Mouse (Mus musculus) embryonic facial prominence, embryonic 10.5 days (tissue): ENCODE data around the gene Gp5. TPM values are rescaled to one million over a fixed set of nuclear protein-coding genes. Genes with fewer than 3 reads are reported as not detected.
A peak's percentile ranks its signal among the peaks of the same experiment; 100 is the strongest.

Experiments
- DNase-seq: peaks from one replicate; pipeline ENCODE4 v3.0.0-alpha.2; 2017; ENCODE audit warnings: low spot score
- H3K27ac ChIP-seq: fragments of 300-500 bp; sonication (generic); replicated peaks from 2 replicates; pipeline ENCODE4 v1.5.1; 2016; ENCODE audit warnings: mild to moderate bottlenecking
- H3K27me3 ChIP-seq: fragments of 300-500 bp; sonication (generic); replicated peaks from 2 replicates; pipeline ENCODE4 v1.6.1; 2016; ENCODE audit warnings: low read depth, mild to moderate bottlenecking; ENCODE audit not compliant: poor library complexity, severe bottlenecking
- H3K36me3 ChIP-seq: fragments of 300-500 bp; sonication (generic); replicated peaks from 2 replicates; pipeline ENCODE4 v1.6.1; 2016; ENCODE audit warnings: mild to moderate bottlenecking, moderate library complexity
- H3K4me1 ChIP-seq: fragments of 300-500 bp; sonication (generic); 2 replicates; pipeline ENCODE4 v1.6.1; 2016
- H3K4me3 ChIP-seq: fragments of 300-500 bp; sonication (generic); 2 replicates; pipeline ENCODE4 v1.5.1; 2016; ENCODE audit warnings: mild to moderate bottlenecking, moderate library complexity
- H3K9me3 ChIP-seq: fragments of 300-500 bp; sonication (generic); 2 replicates; pipeline ENCODE4 v1.6.1; 2016; ENCODE audit warnings: mild to moderate bottlenecking
- WGBS: fragments of 180-500 bp; shearing (Covaris S2); methylation state at CpG from one replicate; pipeline ENCODE4 v1.1.7; 2016; 5-methylcytosine and 5-hydroxymethylcytosine counted together
- polyA plus RNA-seq: library from polyadenylated mRNA; unstranded; fragments of >200 nt; fragmentation: Nextera tagmentation; extraction: Ambion mirVana; gene quantifications from 2 replicates; pipeline ENCODE4 v1.2.1, GENCODE M21; 2016

Gp5 gene
- polyA plus RNA-seq, 1 experiment from 2014 or later = 2.0 TPM

DNA sequence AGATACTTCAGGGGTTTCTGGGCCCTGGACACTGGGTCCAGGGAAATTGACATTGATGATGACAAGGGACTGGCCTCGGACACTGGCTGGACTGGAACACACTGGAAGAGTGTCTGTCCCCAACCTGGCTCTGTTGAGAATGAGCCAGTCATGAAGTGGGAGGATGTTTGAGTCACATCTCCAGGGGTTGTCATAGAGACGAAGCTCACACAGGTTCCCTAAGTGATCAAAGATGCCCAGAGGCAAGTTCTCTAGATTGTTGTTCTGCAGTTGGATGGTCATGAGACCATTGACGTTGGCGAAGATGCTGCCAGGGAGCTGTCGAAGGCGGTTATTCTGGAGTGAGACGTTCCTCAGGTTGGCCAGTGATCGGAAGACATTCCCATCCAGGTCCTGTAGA lies 37.5 kb downstream of the Gp5 start:
- no peak overlapping the region for H3K4me3 ChIP-seq
- no peaks in the 10 kb centered on the region for H3K36me3 ChIP-seq
- WGBS = 93% methylated on average over 8 of the region's 8 CpGs
- no peak overlapping the region for H3K27ac ChIP-seq
- no peak for DNase-seq
- no peaks in the 10 kb centered on the region for H3K9me3 ChIP-seq
- peaks cover 41% of the 10 kb centered on the region for H3K4me1 ChIP-seq
- peaks cover 5% of the 10 kb centered on the region; the same call in 1 of the 2 replicates for H3K27me3 ChIP-seq

DNA sequence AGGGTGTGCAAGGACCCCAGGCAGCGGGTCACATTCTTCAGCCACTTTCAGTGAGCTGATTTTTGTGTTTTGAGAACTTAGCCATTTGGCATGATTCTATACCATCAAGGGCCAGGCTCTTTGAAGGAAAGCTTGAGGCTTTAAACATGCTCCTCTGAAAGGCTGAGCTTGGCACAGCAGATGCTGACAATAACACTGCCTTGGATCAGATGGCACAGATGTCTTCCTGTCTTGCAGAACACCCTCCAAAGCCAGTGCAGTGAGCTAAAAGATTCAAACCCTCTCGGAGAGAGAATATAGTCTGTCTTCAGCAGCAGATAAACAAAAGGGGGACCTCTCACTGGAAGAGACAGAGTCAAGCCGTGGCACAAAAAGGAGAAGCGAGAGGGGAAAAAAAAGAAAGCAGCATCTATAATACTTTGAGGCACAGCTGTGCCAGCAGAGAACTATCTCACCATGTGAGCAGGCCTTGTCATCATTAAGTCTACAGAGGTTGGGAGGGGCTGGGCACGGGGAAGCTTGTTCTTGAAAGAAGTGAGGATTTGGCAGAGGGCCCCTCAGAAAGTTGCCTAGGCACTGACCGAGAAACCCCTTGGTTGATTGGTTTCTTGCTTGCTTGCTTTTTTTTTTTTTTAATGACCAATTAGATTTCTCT lies 38.5 kb downstream of the Gp5 start:
- Histone ChIP-seq H3K9me3 (no peaks in the 10 kb centered on the region), H3K4me1 (peaks cover 32% of the 10 kb centered on the region), H3K27me3 (peaks cover 5% of the 10 kb centered on the region; the same call in 1 of the 2 replicates), H3K27ac (peak overlapping the region; percentile 76), H3K4me3 (no peak overlapping the region), H3K36me3 (no peaks in the 10 kb centered on the region)
- DNase-seq = no peak
- WGBS = 78% methylated on average over 6 of the region's 6 CpGs

DNA sequence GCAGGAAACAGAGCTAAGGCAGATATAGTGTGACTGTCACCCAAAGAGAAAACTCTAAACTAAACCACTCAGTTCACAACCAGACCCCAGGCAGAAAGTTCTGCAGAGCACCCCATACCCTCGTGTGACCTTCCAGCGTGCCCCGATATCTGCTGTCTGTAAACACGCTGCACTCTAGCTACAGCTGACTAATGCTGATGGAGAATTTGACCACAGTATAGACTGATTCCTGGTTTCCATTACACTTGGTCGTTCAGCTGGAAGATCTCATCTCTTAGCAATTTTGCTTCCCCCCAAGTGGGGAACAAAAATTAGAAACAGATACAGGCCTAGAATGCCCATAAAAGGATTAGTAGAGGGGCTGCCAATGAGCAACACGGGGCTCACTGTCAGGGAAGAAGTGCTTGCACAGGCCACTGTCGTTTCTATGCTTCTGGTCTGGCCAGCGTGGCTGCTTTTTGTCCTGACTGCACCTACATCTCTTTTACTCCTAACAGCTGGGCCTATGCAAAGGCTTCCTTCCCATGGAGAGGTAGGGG lies 39.3 kb downstream of the Gp5 start:
- peak; percentile 36 for DNase-seq
- Histone ChIP-seq H3K36me3 (no peaks in the 10 kb centered on the region), H3K27me3 (peaks cover 10% of the 10 kb centered on the region; the same call in 1 of the 2 replicates), H3K27ac (peak overlapping the region; percentile 76), H3K9me3 (no peaks in the 10 kb centered on the region), H3K4me3 (no peak overlapping the region), H3K4me1 (peaks cover 32% of the 10 kb centered on the region)
- WGBS = 48% methylated on average over 8 of the region's 8 CpGs

DNA sequence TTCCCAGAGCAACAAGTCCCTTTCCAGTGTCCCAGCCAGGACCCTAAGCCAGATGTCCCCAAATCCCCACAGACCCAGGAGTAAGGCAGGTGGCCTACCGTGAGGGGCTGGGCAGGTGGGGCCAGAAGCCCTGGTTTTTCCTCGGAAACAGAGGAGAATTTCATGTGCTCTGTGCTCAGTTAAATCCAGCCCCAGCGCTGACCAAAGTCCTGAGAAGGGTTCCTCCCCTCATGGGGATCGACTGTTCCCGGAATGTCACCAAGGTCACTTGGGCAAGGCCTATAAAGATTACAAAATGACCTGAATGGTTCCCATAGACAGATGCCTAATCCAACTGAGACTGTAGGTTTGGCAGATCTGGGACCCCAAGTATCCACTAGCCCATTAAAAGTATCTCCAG lies 43.2 kb downstream of the Gp5 start, which contains the start of gene Cpn2:
Gene Cpn2 (minus strand): TSS at position 141 of the 400 bp plus-strand sequence.
- peaks cover 36% of the 10 kb centered on the region for H3K4me1 ChIP-seq
- H3K27ac ChIP-seq = no peak within 1 kb of the TSS
- 0 out of 2 replicates have a peak, but pooled peaks cover 10% of the 10 kb centered on the region for H3K27me3 ChIP-seq
- no peak within 1 kb of the TSS for H3K4me3 ChIP-seq
- 69% methylated on average over 5 of the region's 5 CpGs for WGBS
- no peak for DNase-seq
- H3K36me3 ChIP-seq = no peaks in the 10 kb centered on the region
- H3K9me3 ChIP-seq = no peaks in the 10 kb centered on the region

DNA sequence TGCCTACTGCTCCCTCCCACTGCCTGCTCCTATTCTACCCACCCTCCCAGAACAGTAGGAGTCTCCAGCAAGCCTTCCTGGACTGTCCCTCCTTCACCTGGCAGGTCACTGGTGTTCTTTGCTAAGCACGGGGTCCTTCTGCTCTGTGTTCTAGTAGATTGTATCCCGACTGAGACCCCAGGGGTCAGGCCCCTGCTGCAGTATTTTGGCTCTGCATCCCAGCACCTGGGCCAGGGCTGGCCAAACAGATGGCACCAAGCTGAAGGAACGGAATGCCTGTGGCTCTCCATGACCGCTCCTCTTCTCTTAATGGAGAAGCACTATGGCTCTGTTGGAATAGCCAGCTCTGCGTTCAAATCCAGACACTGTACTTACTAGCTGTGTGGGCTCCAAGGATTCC lies 44.0 kb downstream of the Gp5 start:
- Histone ChIP-seq H3K27ac (no peak overlapping the region), H3K36me3 (no peaks in the 10 kb centered on the region), H3K4me3 (no peak overlapping the region), H3K27me3 (0 out of 2 replicates have a peak, but pooled peaks cover 10% of the 10 kb centered on the region), H3K9me3 (no peaks in the 10 kb centered on the region), H3K4me1 (peaks cover 28% of the 10 kb centered on the region)
- WGBS = 84% methylated on average over 5 of the region's 5 CpGs
- no peak for DNase-seq

DNA sequence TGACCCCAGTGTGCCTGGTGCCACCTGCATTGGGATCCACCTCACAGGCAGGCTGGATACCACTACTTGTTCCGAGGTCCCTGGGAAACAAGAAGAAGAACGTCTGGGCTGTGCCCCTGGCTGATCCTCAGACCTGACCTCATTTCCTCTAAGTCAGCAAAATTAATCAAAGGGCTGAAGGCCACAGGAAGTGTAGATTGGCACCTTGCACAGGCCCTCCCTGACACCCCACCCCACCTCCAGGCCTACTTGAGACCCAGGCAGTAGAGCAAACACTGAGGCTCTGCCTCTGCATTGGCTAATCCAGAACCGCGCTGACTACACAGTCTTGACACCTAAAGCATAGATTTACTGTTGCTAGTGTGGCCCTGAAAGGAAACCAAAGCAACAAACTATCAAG lies 45.0 kb downstream of the Gp5 start:
- no peak overlapping the region for H3K4me3 ChIP-seq
- WGBS = 63% methylated on average over 4 of the region's 4 CpGs
- no peaks in the 10 kb centered on the region for H3K36me3 ChIP-seq
- H3K4me1 ChIP-seq = peaks cover 19% of the 10 kb centered on the region
- no peak for DNase-seq
- no peak overlapping the region for H3K27ac ChIP-seq
- no peaks in the 10 kb centered on the region for H3K9me3 ChIP-seq
- 0 out of 2 replicates have a peak, but pooled peaks cover 10% of the 10 kb centered on the region for H3K27me3 ChIP-seq

DNA sequence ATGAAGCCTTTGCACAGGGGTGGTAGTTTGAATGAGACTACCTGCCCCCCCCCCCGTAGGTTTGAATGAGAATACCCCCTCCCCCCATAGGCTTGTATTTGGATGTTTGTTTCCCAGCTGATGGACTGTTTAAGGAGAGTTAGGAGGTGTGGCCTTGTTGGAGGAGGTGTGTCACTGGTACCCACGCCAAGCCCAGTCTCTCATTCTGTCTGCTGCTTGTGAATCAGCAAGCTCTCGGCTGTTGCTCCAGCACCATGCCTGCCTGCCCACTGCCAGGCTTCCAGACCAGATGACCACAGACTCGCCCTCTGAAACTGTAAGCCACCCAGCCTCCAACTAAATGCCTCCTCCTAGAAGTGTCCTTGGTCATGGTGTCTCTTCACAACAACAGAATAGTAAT lies 47.4 kb downstream of the Gp5 start:
- H3K9me3 ChIP-seq = no peaks in the 10 kb centered on the region
- DNase-seq = no peak
- peaks cover 25% of the 10 kb centered on the region for H3K4me1 ChIP-seq
- 61% methylated on average over 4 of the region's 4 CpGs for WGBS
- no peaks in the 10 kb centered on the region for H3K36me3 ChIP-seq
- H3K27me3 ChIP-seq = 0 out of 2 replicates have a peak, but pooled peaks cover 6% of the 10 kb centered on the region
- no peak overlapping the region for H3K4me3 ChIP-seq
- H3K27ac ChIP-seq = no peak overlapping the region

DNA sequence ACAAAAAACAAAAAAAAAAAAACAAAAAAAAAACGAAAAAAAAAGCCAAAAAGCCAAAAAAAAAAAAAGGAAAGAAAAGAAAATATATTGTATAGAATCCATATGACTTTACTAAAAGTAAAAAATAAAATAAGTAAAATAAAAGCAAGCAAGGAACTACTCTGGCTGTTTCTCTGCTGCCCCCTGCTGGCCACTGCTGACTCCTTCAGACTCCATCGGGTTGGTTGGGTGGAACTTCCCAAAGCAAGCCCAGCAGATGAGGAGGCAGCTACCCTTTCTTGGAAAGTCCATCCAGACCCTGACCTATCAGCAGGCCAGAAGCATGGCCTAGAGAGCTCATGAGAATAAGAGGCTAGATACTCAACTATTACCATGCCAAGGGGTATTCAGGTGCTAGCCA lies 47.9 kb downstream of the Gp5 start:
- H3K27ac ChIP-seq = no peak overlapping the region
- 0% methylated on average over 2 of the region's 2 CpGs for WGBS
- no peaks in the 10 kb centered on the region for H3K9me3 ChIP-seq
- no peak overlapping the region for H3K4me3 ChIP-seq
- H3K27me3 ChIP-seq = 0 out of 2 replicates have a peak, but pooled peaks cover 6% of the 10 kb centered on the region
- H3K36me3 ChIP-seq = no peaks in the 10 kb centered on the region
- DNase-seq = peak; percentile 84
- H3K4me1 ChIP-seq = peaks cover 26% of the 10 kb centered on the region

DNA sequence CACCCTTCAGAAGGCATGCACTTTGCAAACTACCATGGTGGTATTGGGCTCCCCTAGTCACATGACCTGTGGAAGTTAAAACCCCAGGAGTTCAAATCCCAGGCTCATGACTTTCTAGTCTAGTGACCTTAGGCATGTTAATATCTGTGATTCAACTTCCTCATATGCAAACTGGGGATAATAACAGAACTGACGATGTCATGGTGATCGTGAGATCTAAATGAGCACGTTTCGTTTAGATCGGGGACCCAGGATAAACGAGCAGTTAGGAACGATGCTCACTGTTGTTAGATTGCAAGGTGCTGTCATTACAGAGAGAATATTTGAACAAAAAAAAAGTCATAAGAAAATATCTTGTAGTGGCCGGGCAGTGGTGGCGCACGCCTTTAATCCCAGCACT lies 48.4 kb downstream of the Gp5 start:
- WGBS = 88% methylated on average over 10 of the region's 10 CpGs
- H3K4me1 ChIP-seq = peaks cover 26% of the 10 kb centered on the region
- no peak overlapping the region for H3K27ac ChIP-seq
- 0 out of 2 replicates have a peak, but pooled peaks cover 6% of the 10 kb centered on the region for H3K27me3 ChIP-seq
- no peaks in the 10 kb centered on the region for H3K36me3 ChIP-seq
- H3K9me3 ChIP-seq = no peaks in the 10 kb centered on the region
- DNase-seq = no peak
- no peak overlapping the region for H3K4me3 ChIP-seq

DNA sequence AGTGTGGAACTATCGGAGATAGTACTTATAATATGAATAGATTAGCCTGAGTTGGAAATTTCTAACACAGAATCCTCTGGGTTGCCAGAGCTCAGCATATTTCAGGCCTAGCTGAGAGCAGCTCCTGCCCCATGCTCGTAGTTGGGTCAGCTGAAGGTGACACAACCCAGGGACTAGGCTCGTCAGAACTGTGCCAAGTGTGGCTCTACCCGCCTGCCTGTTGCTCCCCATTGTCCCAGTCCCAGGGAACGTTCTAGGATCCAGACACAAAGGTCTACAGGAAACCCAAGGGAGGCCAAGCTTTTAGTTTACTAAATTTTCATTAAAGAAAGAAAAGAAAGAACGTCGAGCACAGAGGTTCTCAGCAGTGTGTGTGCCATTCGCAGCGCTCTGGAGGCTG lies 49.2 kb downstream of the Gp5 start:
- no peak overlapping the region for H3K4me3 ChIP-seq
- H3K36me3 ChIP-seq = no peaks in the 10 kb centered on the region
- DNase-seq = no peak
- peaks cover 8% of the 10 kb centered on the region for H3K27me3 ChIP-seq
- H3K27ac ChIP-seq = no peak overlapping the region
- no peaks in the 10 kb centered on the region for H3K9me3 ChIP-seq
- peaks cover 26% of the 10 kb centered on the region for H3K4me1 ChIP-seq
- WGBS = 90% methylated on average over 9 of the region's 9 CpGs

DNA sequence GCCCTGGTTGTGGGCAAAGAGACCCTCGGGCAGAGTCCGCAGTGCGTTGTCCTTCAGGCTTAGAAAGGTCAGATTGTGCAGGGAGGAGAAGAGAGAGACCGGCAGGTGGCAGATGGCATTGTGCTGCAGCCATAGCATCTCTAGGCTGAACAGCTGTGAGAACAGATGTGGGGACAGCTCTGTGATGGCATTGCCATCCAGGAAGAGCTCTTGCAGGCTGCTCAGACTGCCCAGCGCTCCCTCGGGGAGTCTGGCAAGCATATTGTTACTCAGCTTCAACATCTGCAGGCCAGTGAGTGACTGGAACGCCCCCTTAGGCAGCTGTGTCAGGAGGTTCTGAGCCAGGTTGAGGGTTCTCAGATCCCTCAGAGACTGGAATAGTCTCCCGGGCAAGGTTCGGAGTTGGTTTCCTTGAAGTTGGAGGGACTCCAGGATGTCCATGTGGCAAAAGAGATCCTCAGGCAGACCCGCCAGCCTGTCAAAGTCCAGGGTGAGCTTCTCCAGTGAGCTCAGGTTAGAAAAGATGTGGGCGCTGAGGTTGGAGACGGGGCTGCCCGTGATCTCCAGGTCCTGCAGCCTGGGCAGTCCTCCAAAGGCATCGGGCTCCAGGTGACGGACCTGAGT lies 50.5 kb downstream of the Gp5 start:
- H3K36me3 ChIP-seq = no peaks in the 10 kb centered on the region
- no peaks in the 10 kb centered on the region for H3K9me3 ChIP-seq
- no peak overlapping the region for H3K27ac ChIP-seq
- DNase-seq = no peak
- 89% methylated on average over 15 of the region's 15 CpGs for WGBS
- peaks cover 6% of the 10 kb centered on the region for H3K27me3 ChIP-seq
- H3K4me1 ChIP-seq = peaks cover 20% of the 10 kb centered on the region
- H3K4me3 ChIP-seq = no peak overlapping the region

DNA sequence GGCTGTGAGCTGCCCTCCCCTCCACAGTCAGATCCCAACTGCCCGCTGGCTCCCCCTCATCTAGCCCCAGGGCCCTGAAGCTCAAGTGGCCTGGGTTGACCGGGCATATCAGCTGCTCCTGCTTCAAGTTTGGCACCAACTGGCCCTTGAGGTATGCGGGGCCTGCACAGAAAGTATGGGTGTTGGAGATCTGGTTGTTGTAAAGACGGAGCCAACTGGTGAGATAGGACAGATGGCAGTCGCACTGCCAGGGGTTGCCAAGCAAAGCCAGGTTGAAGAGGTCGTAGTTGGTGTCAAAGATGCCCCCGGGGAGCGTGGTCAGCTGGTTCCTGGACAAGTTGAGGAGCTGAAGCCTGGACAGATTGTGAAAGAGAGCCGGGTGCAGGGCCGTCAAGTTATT lies 51.1 kb downstream of the Gp5 start:
- Histone ChIP-seq H3K27ac (peak overlapping the region; percentile 24; the same call in 1 of the 2 replicates), H3K4me1 (peaks cover 17% of the 10 kb centered on the region), H3K4me3 (no peak overlapping the region), H3K27me3 (peaks cover 6% of the 10 kb centered on the region), H3K9me3 (no peaks in the 10 kb centered on the region), H3K36me3 (no peaks in the 10 kb centered on the region)
- 85% methylated on average over 10 of the region's 10 CpGs for WGBS
- no peak for DNase-seq

DNA sequence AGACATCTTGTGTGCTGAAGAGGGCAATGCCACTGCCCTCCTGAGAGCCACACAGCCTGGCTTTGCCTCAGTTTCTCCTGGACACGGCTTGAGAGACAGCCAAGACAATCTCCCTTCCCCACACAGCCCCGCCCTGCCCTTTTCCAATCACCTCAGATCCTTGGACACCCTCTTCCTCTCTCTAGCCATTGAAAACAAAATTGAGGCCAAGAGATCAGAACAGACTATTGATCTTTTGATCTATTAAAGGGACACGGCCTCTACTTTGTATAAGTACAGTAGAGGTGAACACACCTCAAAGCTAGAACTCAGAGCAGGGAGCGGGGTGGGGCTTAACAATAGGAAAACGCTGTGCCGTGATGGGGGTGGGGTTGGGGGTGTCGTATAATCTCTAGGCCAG lies 52.1 kb downstream of the Gp5 start:
- Histone ChIP-seq H3K4me3 (no peak overlapping the region), H3K9me3 (no peaks in the 10 kb centered on the region), H3K36me3 (no peaks in the 10 kb centered on the region), H3K27me3 (peaks cover 6% of the 10 kb centered on the region), H3K27ac (no peak overlapping the region), H3K4me1 (peaks cover 10% of the 10 kb centered on the region; the same call in 1 of the 2 replicates)
- 90% methylated on average over 7 of the region's 7 CpGs for WGBS
- no peak for DNase-seq
